Mouse (Mus musculus) gonadal fat pad, adult 2 months (tissue): ENCODE data around the gene Dnajc21. TPM values are rescaled to one million over a fixed set of nuclear protein-coding genes. Genes with fewer than 3 reads are reported as not detected.

Source experiments
- DNase-seq: peaks from one replicate; pipeline ENCODE4 v3.0.0-alpha.2; 2012; ENCODE audit warnings: low read depth
- polyA plus RNA-seq: library from polyadenylated mRNA; depleted of rRNA; stranded (reverse); fragments of >200 nt; gene quantifications from 2 replicates; pipeline ENCODE4 v1.2.3, GENCODE M21; 2012; rRNA removed

Dnajc21 gene
- polyA plus RNA-seq, 1 experiment: 1.5 TPM

DNA sequence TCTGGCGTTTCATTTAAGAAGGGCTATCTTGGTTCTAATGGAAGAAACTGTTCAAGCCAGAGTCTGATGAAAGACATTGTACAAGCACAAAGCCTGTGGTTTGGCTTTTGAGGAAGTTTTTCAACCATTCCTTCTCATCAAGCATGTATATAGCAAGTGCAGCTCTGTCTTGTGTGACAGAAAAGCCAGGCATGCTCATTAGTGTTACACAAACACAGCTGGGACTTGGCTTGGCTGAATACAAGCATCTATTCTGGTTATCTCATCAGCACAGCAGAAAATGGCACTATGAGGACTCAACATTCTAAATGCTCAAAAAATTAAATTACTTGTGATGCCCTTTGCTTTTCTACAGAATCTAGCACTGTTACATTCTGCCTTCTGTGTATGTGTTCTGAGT is 33.4 kb downstream of the Dnajc21 start:
- DNase-seq: no peak

DNA sequence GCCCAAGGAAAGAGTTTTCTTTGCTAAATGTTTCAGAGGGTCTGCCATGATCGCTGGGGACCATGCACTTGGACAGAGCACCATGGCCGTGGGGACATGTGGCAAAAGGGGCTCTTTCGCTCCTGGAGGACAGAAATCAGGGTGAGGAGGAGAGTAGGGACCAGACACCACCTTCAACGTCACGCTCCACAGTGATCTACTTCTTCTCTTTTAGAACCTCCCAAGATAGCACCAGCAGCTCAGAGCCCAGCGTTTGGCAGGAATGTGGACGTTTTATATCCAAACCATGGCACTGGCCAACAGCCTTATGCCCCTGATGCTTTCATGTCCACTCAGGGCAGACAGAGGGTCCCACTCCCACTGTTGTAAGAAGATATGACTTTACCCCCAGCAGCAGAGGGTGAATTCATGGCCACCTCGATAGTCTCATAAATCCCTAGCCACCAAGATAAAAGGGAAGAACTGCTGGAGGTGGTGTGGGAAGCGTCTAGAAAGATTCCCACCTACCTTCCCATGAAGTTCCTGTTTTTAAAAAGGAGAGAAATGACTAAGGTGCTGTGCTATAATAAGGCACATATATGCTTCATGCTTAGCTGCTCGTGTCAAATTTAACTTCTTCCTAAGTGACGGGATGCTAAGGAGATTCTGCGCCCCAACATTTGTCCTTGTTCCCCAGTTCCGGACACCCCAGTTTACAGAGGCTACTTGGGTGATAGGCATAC is 43.6 kb downstream of the Dnajc21 start:
- DNase-seq: no peak

DNA sequence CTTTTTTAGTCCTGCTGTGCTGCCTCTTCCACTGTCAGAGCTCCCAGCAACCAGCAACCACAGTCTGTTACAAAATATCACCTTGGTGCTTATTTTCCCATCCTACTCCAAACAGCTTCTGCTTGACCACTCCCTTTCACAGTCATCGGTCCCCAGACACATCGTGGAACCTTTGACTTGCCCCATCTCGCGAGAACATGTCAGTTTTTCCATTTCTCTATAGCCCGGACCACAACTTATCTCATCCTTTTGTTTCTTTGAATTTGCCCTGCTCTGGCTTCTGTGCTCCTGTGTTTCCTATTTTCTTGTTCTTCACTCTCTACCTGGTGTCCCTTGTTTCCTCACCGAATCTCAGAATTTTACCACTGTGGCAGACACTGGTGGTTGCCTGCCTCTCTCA is 44.2 kb downstream of the Dnajc21 start:
- DNase-seq: no peak

DNA sequence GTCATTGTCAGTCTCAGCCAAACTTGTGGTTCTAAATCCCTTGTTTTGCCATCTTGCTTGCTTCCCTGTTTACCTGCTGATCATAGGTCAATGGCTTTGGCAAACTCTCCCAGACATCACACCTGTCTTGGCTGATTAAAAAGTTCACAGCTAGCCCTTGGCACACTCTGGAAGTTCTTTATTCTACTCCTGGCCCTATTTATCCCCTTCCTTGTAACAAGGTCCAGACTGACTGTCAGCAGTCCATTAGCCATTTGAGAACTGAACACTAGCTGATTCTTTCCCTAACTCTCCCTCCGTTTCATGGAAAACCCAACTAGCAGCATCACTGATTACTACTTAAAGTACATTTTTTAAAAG is 48.6 kb downstream of the Dnajc21 start:
- DNase-seq: no peak

DNA sequence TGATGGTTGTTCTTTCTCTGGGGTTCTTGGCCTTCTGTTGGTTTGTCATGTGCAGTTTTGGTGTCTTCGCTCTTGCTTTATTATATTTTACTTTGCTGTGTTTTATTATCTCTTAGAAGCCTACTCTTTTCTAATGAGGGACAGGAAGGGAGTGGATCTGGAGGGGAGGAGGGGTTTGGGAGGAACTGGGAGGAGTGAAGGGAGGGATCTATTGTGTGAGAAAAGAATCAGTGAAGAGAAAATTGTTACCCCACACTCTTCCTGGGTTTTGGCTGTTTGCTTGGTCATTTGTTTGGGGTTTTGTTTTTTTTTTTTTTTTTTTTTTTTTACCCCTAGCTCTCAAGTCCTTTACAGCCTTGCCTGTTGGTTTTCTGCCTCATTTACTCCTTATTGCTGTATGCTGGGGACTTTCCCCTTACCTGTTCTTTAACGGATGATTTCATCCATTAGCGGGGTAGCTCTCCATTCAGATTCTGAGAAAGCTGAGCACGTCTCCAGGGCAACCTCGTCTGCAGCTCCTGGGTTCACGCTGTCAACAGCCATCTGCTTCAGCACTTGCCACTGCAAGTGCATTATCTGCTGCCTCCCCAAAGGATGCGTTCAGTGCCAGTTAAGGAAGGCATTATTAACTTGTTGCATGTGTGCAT is 49.1 kb downstream of the Dnajc21 start:
- no peak for DNase-seq

DNA sequence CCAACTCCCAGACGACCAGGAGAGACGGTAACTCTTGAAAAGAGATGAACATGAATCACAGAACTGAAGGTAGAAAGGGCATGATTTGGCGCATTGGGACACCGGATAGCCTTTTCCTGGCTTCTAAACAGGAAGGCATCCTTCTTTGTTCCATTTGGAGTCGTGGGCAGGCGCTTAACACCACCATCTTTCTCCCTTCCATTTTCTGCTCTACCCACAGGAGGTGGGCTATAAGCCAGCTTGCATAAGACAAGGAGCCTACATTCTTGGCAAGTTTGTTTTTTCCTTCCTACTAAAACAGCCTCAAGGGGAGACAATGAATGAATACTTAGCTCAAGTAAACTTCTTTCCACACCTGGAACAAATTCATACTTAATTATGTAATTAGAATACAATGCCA is 56.7 kb downstream of the Dnajc21 start:
- no peak for DNase-seq

DNA sequence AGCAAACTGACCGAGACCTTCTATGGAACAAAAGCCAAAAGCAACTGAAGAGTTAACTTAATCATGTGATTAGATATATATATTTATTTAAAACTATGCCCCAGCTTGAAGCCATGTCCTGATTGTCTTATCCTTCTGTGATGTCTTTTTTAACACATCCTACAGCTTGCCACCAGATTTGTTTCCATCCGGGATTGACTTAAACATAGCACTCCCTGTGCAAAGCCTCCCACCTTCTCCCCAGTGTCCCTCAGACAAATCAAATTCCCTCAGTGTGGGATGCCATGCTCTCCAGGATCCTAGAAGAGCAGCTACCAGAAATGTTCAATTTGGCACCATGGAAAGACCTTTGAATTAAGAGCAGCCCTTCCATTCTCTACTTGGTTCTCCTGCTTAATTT is 59.4 kb downstream of the Dnajc21 start:
- DNase-seq: no peak

DNA sequence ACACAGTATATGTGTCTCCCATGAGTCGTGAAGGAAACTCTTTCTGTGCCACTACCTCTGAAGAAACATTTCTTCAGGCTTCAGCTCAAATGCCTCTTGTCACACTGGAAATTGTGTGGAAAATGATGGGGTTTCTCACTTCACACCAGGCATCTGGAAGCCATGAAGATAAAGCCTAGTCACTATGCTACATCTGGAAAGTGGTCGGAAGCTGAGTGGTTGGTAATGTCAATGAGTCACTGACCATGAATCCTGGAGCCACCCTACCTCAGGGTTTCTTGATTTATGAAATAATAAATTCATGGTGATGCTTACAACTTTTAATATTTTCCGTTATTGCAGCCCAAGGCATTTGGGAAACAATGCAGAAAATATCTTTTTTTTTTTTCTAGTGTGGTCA is 60.5 kb downstream of the Dnajc21 start:
- DNase-seq: no peak

DNA sequence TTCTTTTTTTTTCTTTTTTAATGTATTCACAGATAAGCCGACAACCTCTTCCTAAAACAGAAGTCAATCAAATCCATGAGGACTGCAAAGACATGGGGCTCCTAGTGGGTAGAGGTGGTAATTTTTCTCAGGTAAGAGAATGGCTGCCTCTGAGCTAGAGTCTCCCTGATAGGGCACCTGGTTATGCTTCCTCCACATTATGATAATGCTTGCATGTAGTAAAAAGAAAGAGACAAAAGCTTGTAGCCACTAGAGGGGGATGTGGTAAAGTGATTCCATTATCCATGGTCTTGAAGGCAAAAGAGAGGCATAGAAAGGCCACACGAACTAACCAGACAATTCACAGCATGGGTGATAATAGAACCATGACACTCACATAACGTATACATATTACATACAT is 69.9 kb downstream of the Dnajc21 start:
- no peak for DNase-seq

DNA sequence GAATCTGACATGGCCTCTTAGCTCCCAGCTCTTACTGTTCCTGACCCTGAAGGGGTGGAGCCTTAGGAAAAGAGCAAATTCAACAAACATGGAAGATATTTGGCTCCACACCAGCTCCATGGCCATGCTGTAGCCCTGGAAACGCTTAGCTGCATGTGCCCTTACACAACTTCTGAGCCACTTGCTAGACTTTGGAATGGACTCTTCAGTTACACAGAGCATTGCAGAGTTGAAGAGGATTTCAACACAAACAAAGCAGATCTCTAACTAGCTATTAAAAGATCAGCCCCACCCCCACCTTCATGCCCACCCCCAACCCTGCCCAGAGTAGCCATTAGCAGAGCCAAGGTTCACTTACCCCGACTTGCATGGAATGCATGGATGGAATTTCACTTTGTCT is 70.5 kb downstream of the Dnajc21 start:
- DNase-seq: no peak

Other genes with a start within 250 kb of the Dnajc21 start
- gene Gm21973, start 145.1 kb downstream of the Dnajc21 start, polyA plus RNA-seq: not detected in 2 replicates
- 0.16 TPM in 2 replicates for gene Agxt2, start 112.0 kb downstream of the Dnajc21 start, polyA plus RNA-seq
- gene Brix1, start 15.4 kb upstream of the Dnajc21 start, polyA plus RNA-seq: 2.1 and 2.9 TPM in 2 replicates
- 6.1 and 7.9 TPM in 2 replicates for gene Rad1, start 15.5 kb upstream of the Dnajc21 start, polyA plus RNA-seq
- 0.11 and 0.15 TPM in 2 replicates for gene Ttc23l, start 88.2 kb upstream of the Dnajc21 start, polyA plus RNA-seq
- 2.2 and 3.2 TPM in 2 replicates for gene Rai14, start 244.1 kb upstream of the Dnajc21 start, polyA plus RNA-seq